Mouse (Mus musculus) heart, adult 2 months (tissue): ENCODE measurements around the gene Tbc1d22a.

Source experiments
- CTCF ChIP-seq: fragments of 200-600 bp; IDR thresholded peaks from 2 replicates; pipeline ENCODE4 v1.8.1; 2022; ENCODE audit warnings: antibody characterized with exemption, mild to moderate bottlenecking, moderate library complexity
- EP300 ChIP-seq: fragments of 200-500 bp; IDR thresholded peaks from 2 replicates; pipeline ENCODE4 v1.6.1; 2011; ENCODE audit warnings: low read depth, low read length, control low read depth; ENCODE audit not compliant: insufficient read depth
- POLR2A ChIP-seq: fragments of 200-500 bp; IDR thresholded peaks from 2 replicates; pipeline ENCODE4 v1.6.1; 2011; ENCODE audit warnings: mild to moderate bottlenecking, low read depth, low read length, control low read depth; ENCODE audit not compliant: insufficient read depth

DNA sequence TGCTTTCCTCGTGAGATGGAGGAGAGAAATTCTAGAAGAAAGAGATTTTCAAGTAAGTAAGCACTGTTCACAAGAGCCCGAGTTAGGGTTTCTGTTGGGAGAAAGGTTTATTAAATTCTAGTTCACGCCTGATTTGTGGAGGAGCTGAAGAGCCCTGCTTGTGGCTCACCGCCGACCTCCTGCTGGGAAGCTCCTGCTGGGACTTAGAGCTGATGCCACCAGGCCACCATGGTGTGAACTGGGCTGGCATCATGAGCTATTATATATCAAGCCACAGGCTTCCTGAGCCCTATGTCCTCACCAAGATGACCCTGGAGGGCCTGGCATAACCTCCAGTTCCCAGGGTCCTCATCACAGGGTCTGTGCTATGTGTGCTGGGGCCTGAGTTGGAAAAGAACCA, 235.0 kb downstream of the Tbc1d22a start:
- TF ChIP-seq CTCF: no peak
- TF ChIP-seq POLR2A: no peak
- TF ChIP-seq EP300: no peak
